Mouse (Mus musculus) megakaryocyte-erythroid progenitor cell, adult 5 weeks (primary cell): ENCODE results near the gene Gpr171. TPM values are rescaled to one million over a fixed set of nuclear protein-coding genes. Genes with fewer than 3 reads are reported as not detected.

Experiments used
- polyA plus RNA-seq: library from polyadenylated mRNA; stranded (reverse); fragments of >175 nt; gene quantifications from 2 replicates; pipeline ENCODE4 v1.2.3, GENCODE M21; 2012

Gene Gpr171
- 8.9 and 9.3 TPM in 2 replicates for polyA plus RNA-seq

GRCm38 (mm10) chr3:59101218-59101986 is at the start of gene Gpr171:
Gene Gpr171, minus strand, starts transcription at chr3:59101821.

Other genes starting within 250 kb of the Gpr171 start
- not detected in 2 replicates for gene Clrn1, start 216.5 kb downstream of the Gpr171 start, polyA plus RNA-seq
- 6.0 and 9.4 TPM in 2 replicates for gene Med12l, start 96.0 kb downstream of the Gpr171 start, polyA plus RNA-seq
- 0.27 and 0.78 TPM in 2 replicates for gene P2ry14, start 51.8 kb upstream of the Gpr171 start, polyA plus RNA-seq
- not detected in 2 replicates for gene Gpr87, start 93.3 kb upstream of the Gpr171 start, polyA plus RNA-seq
- 0.06 TPM in 1 of 2 replicates, not detected in the other for gene P2ry13, start 109.1 kb upstream of the Gpr171 start, polyA plus RNA-seq
- gene P2ry12, start 161.1 kb upstream of the Gpr171 start, polyA plus RNA-seq, result not detected in 2 replicates
- gene Igsf10, start 242.6 kb upstream of the Gpr171 start, polyA plus RNA-seq, result 0.01 and 0.03 TPM in 2 replicates